Mouse (Mus musculus): Measurements from ENCODE around the gene Elmo1. TPM values are rescaled to one million over a fixed set of nuclear protein-coding genes. Genes with fewer than 3 reads are reported as not detected.

The Elmo1 gene
- total and polyA plus RNA-seq, 3 experiments: 0.16 to 5.3 TPM; not detected in 1

DNA sequence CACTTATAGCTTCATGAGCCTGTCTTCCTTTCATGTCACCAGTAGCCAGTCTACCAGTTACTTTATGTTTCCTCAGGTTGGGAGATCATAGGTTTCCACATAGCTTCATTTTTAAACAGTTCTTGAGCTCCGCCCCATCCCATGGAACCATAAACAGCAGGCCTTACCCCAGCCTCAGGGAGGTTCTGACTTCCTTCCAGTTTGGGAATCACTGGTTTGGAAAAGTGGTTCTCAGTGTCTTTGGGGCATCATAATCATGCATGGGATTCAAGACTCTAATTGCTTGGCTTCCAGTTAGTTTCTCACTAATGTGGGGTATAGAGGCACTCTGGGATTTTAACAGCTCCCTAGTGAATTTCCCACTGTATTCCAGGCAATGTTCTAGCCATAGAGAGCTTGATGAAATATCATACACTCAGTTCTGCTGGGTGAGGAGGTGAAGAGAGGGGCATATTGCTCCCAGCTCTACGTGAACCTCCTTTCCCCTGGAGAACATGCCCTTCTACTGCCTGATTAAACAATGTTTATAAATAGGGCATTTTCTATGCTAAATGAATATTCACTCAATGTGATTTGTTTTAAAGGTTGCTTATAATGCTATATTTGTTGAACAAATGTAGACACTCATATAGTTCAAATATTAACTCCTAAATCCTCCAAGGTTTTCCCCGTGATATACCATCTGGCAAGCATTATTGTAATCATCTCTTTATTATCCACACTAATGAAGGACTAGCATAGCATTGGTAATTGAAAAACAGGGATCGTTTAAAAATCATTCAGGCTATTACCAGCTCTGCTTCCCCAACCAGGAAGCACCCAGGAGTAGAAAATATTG, 244.9 kb downstream of the Elmo1 start:
- no peaks in the 10 kb centered on the region for H3K36me3 ChIP-seq (replicated peaks)
- no peak overlapping the region for H3K4me3 ChIP-seq (ENCODE audit: low read depth, low read length)
- no peaks in the 10 kb centered on the region for H3K27me3 ChIP-seq (ENCODE audit: insufficient read depth, low read length)
- TF ChIP-seq CTCF (IDR thresholded peaks at IDR 0.05; ENCODE audit: low read depth, low read length) (no peak), GATA1 (IDR thresholded peaks at IDR 0.05; ENCODE audit: borderline replicate concordance, low read length) (no peak), TAL1 (conservative IDR thresholded peaks at IDR 0.05; ENCODE audit: low read depth, low read length) (no peak), GATA2 (IDR thresholded peaks at IDR 0.05; ENCODE audit: borderline replicate concordance, low read depth, low read length) (no peak), POLR2AphosphoS5 (IDR thresholded peaks at IDR 0.05; ENCODE audit: insufficient replicate concordance, low read depth, low read length) (no peak)
- DNase-seq (ENCODE audit: low spot score) (no peak), ATAC-seq (ENCODE audit: extremely low read depth, insufficient number of reproducible peaks, low FRiP score, poor library complexity, severe bottlenecking) (no peak)
- H3K9me3 ChIP-seq (replicated peaks): no peaks in the 10 kb centered on the region
- no peaks in the 10 kb centered on the region for H3K4me1 ChIP-seq (ENCODE audit: insufficient read depth, low read depth, low read length)

GRCm38 (mm10) chr13:20335889-20336497, 245.6 kb downstream of the Elmo1 start:
- TF ChIP-seq GATA2 (IDR thresholded peaks at IDR 0.05; ENCODE audit: borderline replicate concordance, low read depth, low read length) (no peak), TAL1 (conservative IDR thresholded peaks at IDR 0.05; ENCODE audit: low read depth, low read length) (no peak), CTCF (IDR thresholded peaks at IDR 0.05; ENCODE audit: low read depth, low read length) (no peak), POLR2AphosphoS5 (IDR thresholded peaks at IDR 0.05; ENCODE audit: insufficient replicate concordance, low read depth, low read length) (no peak), GATA1 (IDR thresholded peaks at IDR 0.05; ENCODE audit: borderline replicate concordance, low read length) (no peak)
- DNase-seq (ENCODE audit: low spot score): no peak
- no peaks in the 10 kb centered on the region for H3K36me3 ChIP-seq (replicated peaks)

DNA sequence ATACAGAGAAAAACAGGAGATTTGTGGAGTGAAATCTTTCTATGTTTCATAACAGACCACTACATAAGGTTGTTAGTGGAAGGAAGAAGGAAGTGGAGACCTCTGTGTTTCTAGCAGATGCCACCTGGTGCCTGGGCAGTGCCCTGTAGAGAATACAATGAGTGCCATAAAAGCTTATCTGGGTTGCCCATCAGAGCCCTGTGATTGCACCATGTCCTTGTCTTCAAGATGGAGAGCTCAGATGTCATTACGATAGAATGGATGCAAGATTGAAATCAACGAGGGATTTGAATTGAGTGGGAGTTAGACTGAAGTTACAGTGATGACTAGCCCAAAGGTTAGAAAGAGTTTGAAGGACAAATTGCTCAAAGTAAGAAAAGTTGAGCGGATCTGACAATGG, 252.5 kb downstream of the Elmo1 start:
- H3K9me3 ChIP-seq (replicated peaks): no peaks in the 10 kb centered on the region
- no peaks in the 10 kb centered on the region for H3K36me3 ChIP-seq (replicated peaks)
- no peaks in the 10 kb centered on the region for H3K4me1 ChIP-seq (ENCODE audit: insufficient read depth, low read depth, low read length)
- ATAC-seq (ENCODE audit: extremely low read depth, insufficient number of reproducible peaks, low FRiP score, poor library complexity, severe bottlenecking) (no peak), DNase-seq (ENCODE audit: low spot score) (no peak)
- no peak for TF ChIP-seq TAL1 (conservative IDR thresholded peaks at IDR 0.05; ENCODE audit: low read depth, low read length)
- no peak for TF ChIP-seq GATA1 (IDR thresholded peaks at IDR 0.05; ENCODE audit: borderline replicate concordance, low read length)
- TF ChIP-seq GATA2 (IDR thresholded peaks at IDR 0.05; ENCODE audit: borderline replicate concordance, low read depth, low read length): no peak
- TF ChIP-seq CTCF (IDR thresholded peaks at IDR 0.05; ENCODE audit: low read depth, low read length): no peak
- no peak for TF ChIP-seq POLR2AphosphoS5 (IDR thresholded peaks at IDR 0.05; ENCODE audit: insufficient replicate concordance, low read depth, low read length)
- no peak overlapping the region for H3K4me3 ChIP-seq (ENCODE audit: low read depth, low read length)
- H3K27me3 ChIP-seq (ENCODE audit: insufficient read depth, low read length): no peaks in the 10 kb centered on the region

More at GRCm38 (mm10) chr13:20335889-20336497, 245.6 kb downstream of the Elmo1 start:
- H3K4me3 ChIP-seq (ENCODE audit: low read depth, low read length): no peak overlapping the region
- no peak for ATAC-seq (ENCODE audit: extremely low read depth, insufficient number of reproducible peaks, low FRiP score, poor library complexity, severe bottlenecking)
- H3K9me3 ChIP-seq (replicated peaks): no peaks in the 10 kb centered on the region
- no peaks in the 10 kb centered on the region for H3K4me1 ChIP-seq (ENCODE audit: insufficient read depth, low read depth, low read length)
- no peaks in the 10 kb centered on the region for H3K27me3 ChIP-seq (ENCODE audit: insufficient read depth, low read length)

DNA sequence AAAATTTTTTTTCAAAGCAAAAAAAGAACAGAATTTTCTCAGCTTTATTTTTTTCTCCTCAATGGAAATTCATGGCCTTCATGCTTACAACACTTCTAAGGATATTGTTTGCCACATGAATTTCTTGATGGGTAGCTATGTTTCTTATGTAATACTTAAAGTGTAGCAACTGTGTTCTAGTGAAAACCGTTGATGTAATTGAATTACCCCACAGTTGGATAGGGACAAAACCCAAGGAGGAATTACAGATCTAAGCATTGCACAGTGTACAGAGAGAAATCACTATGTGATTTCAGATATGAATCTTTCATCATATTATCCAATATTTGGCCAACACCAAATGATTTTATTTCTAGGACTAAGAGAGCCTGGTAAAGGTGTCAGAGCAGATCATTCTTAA, 259.4 kb downstream of the Elmo1 start:
- TF ChIP-seq POLR2AphosphoS5 (IDR thresholded peaks at IDR 0.05; ENCODE audit: insufficient replicate concordance, low read depth, low read length) (no peak), GATA1 (IDR thresholded peaks at IDR 0.05; ENCODE audit: borderline replicate concordance, low read length) (no peak), TAL1 (conservative IDR thresholded peaks at IDR 0.05; ENCODE audit: low read depth, low read length) (no peak), GATA2 (IDR thresholded peaks at IDR 0.05; ENCODE audit: borderline replicate concordance, low read depth, low read length) (no peak), CTCF (IDR thresholded peaks at IDR 0.05; ENCODE audit: low read depth, low read length) (no peak)
- no peak for ATAC-seq (ENCODE audit: extremely low read depth, insufficient number of reproducible peaks, low FRiP score, poor library complexity, severe bottlenecking)
- no peaks in the 10 kb centered on the region for H3K36me3 ChIP-seq (replicated peaks)

GRCm38 (mm10) chr13:20352631-20353030, 262.2 kb downstream of the Elmo1 start:
- no peaks in the 10 kb centered on the region for H3K36me3 ChIP-seq (replicated peaks)
- H3K4me1 ChIP-seq (ENCODE audit: insufficient read depth, low read depth, low read length): no peaks in the 10 kb centered on the region
- DNase-seq (ENCODE audit: low spot score) (no peak), ATAC-seq (ENCODE audit: extremely low read depth, insufficient number of reproducible peaks, low FRiP score, poor library complexity, severe bottlenecking) (no peak)
- H3K27me3 ChIP-seq (ENCODE audit: insufficient read depth, low read length): 0 out of 2 replicates have a peak, but pooled peaks cover 4% of the 10 kb centered on the region
- no peak overlapping the region for H3K4me3 ChIP-seq (ENCODE audit: low read depth, low read length)
- TF ChIP-seq TAL1 (conservative IDR thresholded peaks at IDR 0.05; ENCODE audit: low read depth, low read length) (no peak), GATA1 (IDR thresholded peaks at IDR 0.05; ENCODE audit: borderline replicate concordance, low read length) (no peak), CTCF (IDR thresholded peaks at IDR 0.05; ENCODE audit: low read depth, low read length) (no peak), GATA2 (IDR thresholded peaks at IDR 0.05; ENCODE audit: borderline replicate concordance, low read depth, low read length) (no peak), POLR2AphosphoS5 (IDR thresholded peaks at IDR 0.05; ENCODE audit: insufficient replicate concordance, low read depth, low read length) (no peak)
- no peaks in the 10 kb centered on the region for H3K9me3 ChIP-seq (replicated peaks)

More for the DNA sequence above, 259.4 kb downstream of the Elmo1 start:
- H3K9me3 ChIP-seq (replicated peaks): no peaks in the 10 kb centered on the region
- H3K4me1 ChIP-seq (ENCODE audit: insufficient read depth, low read depth, low read length): no peaks in the 10 kb centered on the region
- DNase-seq (ENCODE audit: low spot score): no peak
- H3K4me3 ChIP-seq (ENCODE audit: low read depth, low read length): no peak overlapping the region
- H3K27me3 ChIP-seq (ENCODE audit: insufficient read depth, low read length): 0 out of 2 replicates have a peak, but pooled peaks cover 4% of the 10 kb centered on the region
